Mouse (Mus musculus): ENCODE measurements around the gene Stxbp4.

The Stxbp4 gene

DNA sequence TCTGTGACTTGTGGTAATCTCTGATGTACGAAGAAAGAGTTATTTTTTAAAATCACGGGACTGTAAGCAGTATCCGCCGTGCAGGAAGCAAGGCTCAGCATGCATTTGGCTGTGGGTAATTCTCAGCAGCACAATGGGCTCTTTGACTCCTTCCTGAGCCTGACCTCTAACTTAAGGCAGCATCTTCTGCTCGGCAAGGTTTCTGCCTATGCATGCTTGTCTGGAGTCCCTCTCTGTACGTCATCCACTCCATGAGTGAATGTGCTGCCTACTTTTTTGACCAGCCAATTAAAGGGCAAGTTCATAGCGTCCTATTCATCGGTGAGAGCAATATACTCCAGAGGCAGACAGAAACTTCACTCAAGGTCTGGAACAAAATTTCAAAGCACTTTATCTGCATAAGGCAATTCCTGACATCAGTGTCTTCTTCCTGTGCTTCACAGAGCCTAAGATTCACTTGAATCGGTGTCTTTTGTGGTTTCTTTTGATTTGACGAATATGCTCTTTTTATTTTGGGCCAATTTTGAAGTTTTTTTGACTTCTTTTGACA lies 173.8 kb downstream of the Stxbp4 start:
- DNase-seq (ENCODE audit: low spot score in 2 of 2), result no peak

GRCm38 (mm10) chr11:90460458-90460857 lies 177.4 kb downstream of the Stxbp4 start:
- DNase-seq (ENCODE audit: low spot score in 2 of 2), result no peak

- no peak for DNase-seq (ENCODE audit: low spot score in 2 of 2)
Observed at GRCm38 (mm10) chr11:90452134-90452533, 185.8 kb downstream of the Stxbp4 start.

DNA sequence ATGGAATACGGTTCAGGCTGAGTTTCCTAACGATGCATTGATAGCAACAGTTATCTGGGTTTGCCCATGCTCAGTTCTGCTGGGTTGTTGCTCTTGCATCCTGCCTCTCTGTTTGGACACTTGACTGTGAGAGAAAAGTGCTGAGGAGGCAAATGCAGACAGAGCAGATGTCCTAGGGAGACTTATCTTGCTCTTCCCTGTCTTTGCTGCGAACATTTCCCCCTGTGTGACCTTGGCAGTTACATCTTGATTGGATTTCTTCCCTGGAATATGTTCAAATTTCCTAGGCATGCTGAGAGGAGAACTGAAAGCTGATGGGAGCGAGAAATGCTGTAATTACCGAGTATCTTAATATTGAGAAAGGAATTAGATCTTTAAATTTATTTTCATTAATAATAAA lies 186.4 kb downstream of the Stxbp4 start:
- no peak for DNase-seq (ENCODE audit: low spot score in 2 of 2)

DNA sequence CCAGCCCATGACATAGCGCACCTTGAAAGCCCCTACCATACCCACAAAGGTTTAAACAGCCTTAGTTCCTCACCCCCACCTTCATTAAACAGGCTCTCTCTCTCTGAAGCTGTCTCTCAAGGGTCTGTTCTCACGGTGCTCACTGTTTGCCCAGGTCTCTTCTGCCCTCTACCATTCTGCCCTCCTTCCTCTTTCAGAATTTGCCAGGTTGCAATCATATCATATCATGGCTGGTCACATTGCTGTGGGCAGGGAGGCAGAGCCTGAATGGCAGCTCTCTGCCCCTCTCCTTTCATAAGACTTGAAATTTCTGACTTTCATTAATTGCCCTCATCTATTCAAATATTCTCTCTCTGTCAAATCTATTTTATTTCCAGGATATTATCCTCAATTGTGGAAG lies 195.4 kb downstream of the Stxbp4 start:
- no peak for DNase-seq (ENCODE audit: low spot score in 2 of 2)

DNA sequence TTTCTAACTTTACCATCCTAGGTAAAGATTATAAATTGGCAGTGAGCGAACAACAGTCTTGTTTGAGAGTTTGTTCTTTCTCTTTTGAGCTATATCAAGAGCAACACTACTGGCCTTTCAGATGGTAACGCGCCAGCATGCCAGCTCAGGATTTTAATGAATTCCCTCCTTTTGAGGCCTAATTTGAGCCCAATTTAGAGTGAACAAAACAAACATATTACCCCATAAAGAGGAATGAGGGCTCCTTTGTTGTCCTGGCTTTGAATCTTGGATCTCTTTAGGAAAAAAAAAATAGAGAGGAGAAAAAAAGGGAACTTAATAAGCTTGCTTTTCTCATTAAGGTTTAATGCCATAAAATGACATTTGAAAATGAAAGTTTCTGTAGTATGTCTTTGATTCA lies 197.0 kb downstream of the Stxbp4 start:
- no peak for DNase-seq (ENCODE audit: low spot score in 2 of 2)

GRCm38 (mm10) chr11:90438768-90439167 lies 199.1 kb downstream of the Stxbp4 start:
- DNase-seq (ENCODE audit: low spot score in 2 of 2), result no peak

All from urinary bladder, postnatal 4 days (tissue).